ENCODE assay signal across 10 mouse cellular contexts in genomic region chr5:27792531-27793205, GRCm38 (mm10). TPM values are rescaled to one million over a fixed set of nuclear protein-coding genes. Genes with fewer than 3 reads are reported as not detected.
DNase-seq lines count a peak whose midpoint lies in the region; ATAC-seq and TF ChIP-seq lines count a peak whose summit lies in the region.
"Had no signal": no experiment of that assay in that cellular context is flagged by ENCODE, and none has a peak within 500 bp of the region (broad histone marks: within the 10 kb centered on the region; RNA-seq: fewer than 3 reads in every experiment).

No protein-coding gene starts in this region.

- peak overlapping the region; percentile 64 for H3K4me2 ChIP-seq in kidney, embryonic 16.5 days (replicated peaks; ENCODE audit: low read depth, low read length)
- peak overlapping the region; percentile 65 for H3K4me2 ChIP-seq in intestine, embryonic 15.5 days (replicated peaks)
- H3K4me2 ChIP-seq in lung, postnatal 0 days (replicated peaks; ENCODE audit: low read depth, low read length), result no peak overlapping the region; the same call in 1 of the 2 replicates

- H3K4me3 ChIP-seq in kidney, embryonic 16.5 days (ENCODE audit: low read length), result peak overlapping the region; percentile 66
- peak overlapping the region; percentile 77; the same call in 1 of the 2 replicates for H3K4me3 ChIP-seq in intestine, embryonic 15.5 days (replicated peaks)
- no peak overlapping the region for H3K4me3 ChIP-seq in lung, postnatal 0 days (ENCODE audit: low read depth, low read length)

- TF ChIP-seq EP300 in lung, postnatal 0 days (IDR thresholded peaks at IDR 0.05), result no peak

- no peak for ATAC-seq in kidney, embryonic 16.5 days (ENCODE audit: low FRiP score, low TSS enrichment)
- no peak for ATAC-seq in intestine, embryonic 15.5 days
- ATAC-seq in lung, postnatal 0 days, result no peak

- no peak overlapping the region for H3K27ac ChIP-seq in kidney, embryonic 16.5 days (ENCODE audit: low read length)
- no peak overlapping the region for H3K27ac ChIP-seq in intestine, embryonic 15.5 days
- no peak overlapping the region for H3K27ac ChIP-seq in lung, postnatal 0 days (ENCODE audit: low read length)

- H3K9me3 ChIP-seq in kidney, embryonic 16.5 days (ENCODE audit: low read length), result no peaks in the 10 kb centered on the region
- H3K9me3 ChIP-seq in intestine, embryonic 15.5 days, result no peaks in the 10 kb centered on the region
- no peaks in the 10 kb centered on the region for H3K9me3 ChIP-seq in lung, postnatal 0 days (ENCODE audit: low read length)

- TF ChIP-seq CTCF in lung, postnatal 0 days (IDR thresholded peaks at IDR 0.05), result no peak

- intact Hi-C loops in left cerebral cortex, postnatal 4 days (cut with DNase I), result loop anchor here (10.0 kb wide), 1 partner anchor 302 kb away; no protein-coding TSS in a partner anchor

- no peaks in the 10 kb centered on the region for H3K27me3 ChIP-seq in kidney, embryonic 16.5 days (ENCODE audit: insufficient read depth, low read length)
- no peaks in the 10 kb centered on the region for H3K27me3 ChIP-seq in intestine, embryonic 15.5 days (replicated peaks)
- H3K27me3 ChIP-seq in lung, postnatal 0 days (replicated peaks; ENCODE audit: insufficient read depth, low read length), result no peaks in the 10 kb centered on the region

- WGBS in kidney, embryonic 16.5 days, result 54% methylated on average over 9 of the region's 9 CpGs
- WGBS in intestine, embryonic 15.5 days, result 58% methylated on average over 9 of the region's 9 CpGs
- 44% methylated on average over 9 of the region's 9 CpGs for WGBS in lung, postnatal 0 days

- peaks cover 21% of the 10 kb centered on the region for H3K4me1 ChIP-seq in kidney, embryonic 16.5 days (ENCODE audit: insufficient read depth, low read length)
- H3K4me1 ChIP-seq in intestine, embryonic 15.5 days (replicated peaks), result peaks cover 11% of the 10 kb centered on the region; the same call in 1 of the 2 replicates
- H3K4me1 ChIP-seq in lung, postnatal 0 days (ENCODE audit: insufficient read depth, low read depth, low read length), result peaks cover 7% of the 10 kb centered on the region

- H3K9ac ChIP-seq in kidney, embryonic 16.5 days (replicated peaks; ENCODE audit: low read length), result peak overlapping the region; percentile 77; the same call in 1 of the 2 replicates
- 0 out of 2 replicates have a peak overlapping the region, but pooled peaks have one; percentile 83 for H3K9ac ChIP-seq in intestine, embryonic 15.5 days
- H3K9ac ChIP-seq in lung, postnatal 0 days (replicated peaks; ENCODE audit: low read depth), result no peak overlapping the region

- no peak for DNase-seq in kidney, postnatal 4 days
- peak; percentile 26 for DNase-seq in c-Kit-positive CD71-positive TER-119-positive erythroid progenitor cells, embryonic 14.5 days (ENCODE audit: low spot score)
- DNase-seq in naive thymus-derived CD4-positive, alpha-beta T cell, adult 2 months (ENCODE audit: low read depth), result peak; percentile 29
- no peak for DNase-seq in right cerebral cortex, postnatal 14 days
- DNase-seq in lung, postnatal 0 days (ENCODE audit: low spot score), result no peak
- no peak for DNase-seq in left cerebral cortex, postnatal 4 days
- DNase-seq: adrenal gland, postnatal 36 days had no signal

- peaks cover 12% of the 10 kb centered on the region for H3K36me3 ChIP-seq in kidney, embryonic 16.5 days (ENCODE audit: insufficient read depth, low read length)
- peaks cover 7% of the 10 kb centered on the region; the same call in 1 of the 2 replicates for H3K36me3 ChIP-seq in intestine, embryonic 15.5 days
- 0 out of 2 replicates have a peak, but pooled peaks cover 3% of the 10 kb centered on the region for H3K36me3 ChIP-seq in lung, postnatal 0 days (ENCODE audit: insufficient read depth, low read length)

RNA-seq across cellular contexts. Expression of gene Paxip1, which starts 1.2 kb away (rescaled TPM):
- polyA plus RNA-seq in kidney, embryonic 16.5 days (2015; fragmentation: Nextera tagmentation; extraction: Ambion mirVana), result 38.7 and 38.8 TPM in 2 replicates
- polyA plus RNA-seq in intestine, embryonic 15.5 days (2015; fragmentation: Nextera tagmentation; extraction: Ambion mirVana), result 26.7 and 29.6 TPM in 2 replicates
- 10.2 and 10.7 TPM in 2 replicates for polyA plus RNA-seq in lung, postnatal 0 days (2015; fragmentation: Nextera tagmentation; extraction: Ambion mirVana)
- 10 to 100 TPM; 39.6 to 50.3 TPM for total RNA-seq in left cerebral cortex, postnatal 4 days (2021)

RNA-seq across cellular contexts. Expression of gene Htr5a, which starts 49.3 kb away (rescaled TPM):
- not detected in 2 replicates for polyA plus RNA-seq in kidney, embryonic 16.5 days (2015; fragmentation: Nextera tagmentation; extraction: Ambion mirVana)
- 0.03 TPM in 1 of 2 replicates, not detected in the other for polyA plus RNA-seq in intestine, embryonic 15.5 days (2015; fragmentation: Nextera tagmentation; extraction: Ambion mirVana)
- not detected in 2 replicates for polyA plus RNA-seq in lung, postnatal 0 days (2015; fragmentation: Nextera tagmentation; extraction: Ambion mirVana)
- 10 to 100 TPM in 1 of 2 experiments, 1 to 10 TPM in 1; 8.9 to 10.9 TPM for total RNA-seq in left cerebral cortex, postnatal 4 days (2021)
- total RNA-seq: adrenal gland, postnatal 36 days had no signal
- polyA plus RNA-seq: gonadal fat pad, adult 2 months had no signal

Comparison
In these comparisons a context has a peak if more than half of its experiments do, and no peak if none do; other contexts are left out.
1. DNase-seq: peak in c-Kit-positive CD71-positive TER-119-positive erythroid progenitor cells, embryonic 14.5 days (single experiment) and naive thymus-derived CD4-positive, alpha-beta T cell, adult 2 months (single experiment); none in kidney, postnatal 4 days (0 of 2), right cerebral cortex, postnatal 14 days (single experiment), lung, postnatal 0 days (single experiment) and left cerebral cortex, postnatal 4 days (single experiment).